Mouse (Mus musculus): ENCODE measurements around the gene Prss12.
"Not testable (repeated sequence)": the region's sequence is repeated elsewhere in the genome, so short reads cannot be mapped to it uniquely, and the experiment has no call there.

DNA sequence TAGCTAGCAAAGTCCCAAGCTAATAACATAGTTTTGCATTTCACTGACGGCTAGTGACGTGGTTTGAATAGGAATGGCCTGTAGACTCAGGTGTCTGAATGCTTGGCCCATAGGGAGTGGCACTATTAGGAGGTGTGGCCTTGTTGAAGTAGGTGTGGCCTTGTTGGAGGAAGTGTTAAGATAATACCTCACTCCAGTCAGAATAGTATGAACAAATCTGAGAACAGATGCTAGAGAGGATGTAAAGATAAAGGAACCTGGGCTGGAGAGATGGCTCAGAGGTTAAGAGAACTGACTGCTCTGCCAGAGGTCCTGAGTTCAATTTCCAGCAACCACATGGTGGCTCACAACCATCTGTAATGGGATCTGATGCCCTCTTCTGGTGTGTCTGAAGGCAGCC is 55.1 kb downstream of the Prss12 start:
- not testable (repeated sequence) for TF ChIP-seq CTCF (IDR thresholded peaks at IDR 0.05; ENCODE audit: low read depth); EP300 (optimal IDR thresholded peaks at IDR 0.05)
